Mouse (Mus musculus): ENCODE measurements around the gene Slc26a10. TPM values are rescaled to one million over a fixed set of nuclear protein-coding genes. Genes with fewer than 3 reads are reported as not detected.
A peak's percentile ranks its signal among the peaks of the same experiment; 100 is the strongest.

Slc26a10 gene
- polyA plus RNA-seq, 1 experiment from 2014 or later: 0.58 TPM

- Histone ChIP-seq H3K9me3 (ENCODE audit: control insufficient read depth, low read length) (no peaks in the 10 kb centered on the region), H3K9ac (replicated peaks; ENCODE audit: low read length) (peak overlapping the region; percentile 85), H3K4me2 (ENCODE audit: low read length) (peak overlapping the region; percentile 98), H3K4me3 (replicated peaks; ENCODE audit: low read depth, low read length) (peak overlapping the region; percentile 65), H3K27ac (replicated peaks; ENCODE audit: low read depth, low read length) (peak overlapping the region; percentile 74), H3K36me3 (ENCODE audit: control insufficient read depth, insufficient read depth, low read length) (peaks cover 29% of the 10 kb centered on the region), H3K4me1 (ENCODE audit: control insufficient read depth, insufficient read depth, low read length) (peaks cover 25% of the 10 kb centered on the region), H3K27me3 (ENCODE audit: control insufficient read depth, insufficient read depth, low read length) (no peaks in the 10 kb centered on the region)
- WGBS: under 1% methylated on average over 26 of the region's 26 CpGs
- DNase-seq: peak; percentile 58
- ATAC-seq (ENCODE audit: low FRiP score, low TSS enrichment): peak; percentile 5; the same call in 1 of the 2 replicates
These were observed 8.7 kb upstream of the Slc26a10 start for GRCm38 (mm10) chr10:127189116-127189650.

GRCm38 (mm10) chr10:127188465-127189115 lies 8.1 kb upstream of the Slc26a10 start:
- 0% methylated on average over 25 of the region's 46 CpGs for WGBS
- peaks cover 29% of the 10 kb centered on the region for H3K36me3 ChIP-seq (ENCODE audit: control insufficient read depth, insufficient read depth, low read length)
- DNase-seq (peak; percentile 86), ATAC-seq (ENCODE audit: low FRiP score, low TSS enrichment) (peak; percentile 87)
- H3K4me2 ChIP-seq (ENCODE audit: low read length): peak overlapping the region; percentile 98
- H3K4me3 ChIP-seq (replicated peaks; ENCODE audit: low read depth, low read length): peak overlapping the region; percentile 65
- peak overlapping the region; percentile 85 for H3K9ac ChIP-seq (replicated peaks; ENCODE audit: low read length)
- peaks cover 28% of the 10 kb centered on the region for H3K4me1 ChIP-seq (ENCODE audit: control insufficient read depth, insufficient read depth, low read length)
- no peaks in the 10 kb centered on the region for H3K9me3 ChIP-seq (ENCODE audit: control insufficient read depth, low read length)
- no peaks in the 10 kb centered on the region for H3K27me3 ChIP-seq (ENCODE audit: control insufficient read depth, insufficient read depth, low read length)
- peak overlapping the region; percentile 74 for H3K27ac ChIP-seq (replicated peaks; ENCODE audit: low read depth, low read length)

DNA sequence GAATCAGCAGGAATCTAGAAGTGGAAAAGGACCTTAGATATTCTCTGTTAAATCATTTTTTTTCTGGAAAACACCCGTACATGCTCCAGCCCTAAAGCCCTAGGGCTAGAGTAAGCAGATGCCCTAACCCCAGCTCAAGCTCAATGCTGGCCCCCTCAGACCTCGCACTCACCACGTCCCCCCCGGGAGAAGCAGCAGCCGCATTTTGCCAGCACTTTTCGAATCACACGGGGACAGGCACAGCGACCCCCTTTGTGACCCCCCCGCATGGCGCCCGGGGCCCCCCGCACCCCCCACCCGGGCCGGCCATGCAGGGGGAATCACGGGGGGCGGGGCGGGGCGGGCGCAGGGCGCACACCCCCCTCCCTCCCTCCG lies 7.6 kb upstream of the Slc26a10 start:
- peak; percentile 41 for DNase-seq
- Histone ChIP-seq H3K9ac (replicated peaks; ENCODE audit: low read length) (peak overlapping the region; percentile 85), H3K4me3 (replicated peaks; ENCODE audit: low read depth, low read length) (peak overlapping the region; percentile 65), H3K9me3 (ENCODE audit: control insufficient read depth, low read length) (no peaks in the 10 kb centered on the region), H3K36me3 (ENCODE audit: control insufficient read depth, insufficient read depth, low read length) (peaks cover 24% of the 10 kb centered on the region), H3K27me3 (ENCODE audit: control insufficient read depth, insufficient read depth, low read length) (no peaks in the 10 kb centered on the region), H3K27ac (replicated peaks; ENCODE audit: low read depth, low read length) (peak overlapping the region; percentile 74), H3K4me2 (ENCODE audit: low read length) (peak overlapping the region; percentile 98), H3K4me1 (ENCODE audit: control insufficient read depth, insufficient read depth, low read length) (peaks cover 30% of the 10 kb centered on the region)
- peak; percentile 3; the same call in 1 of the 2 replicates for ATAC-seq (ENCODE audit: low FRiP score, low TSS enrichment)
- 1% methylated on average over 21 of the region's 21 CpGs for WGBS

GRCm38 (mm10) chr10:127187371-127188078 lies 7.1 kb upstream of the Slc26a10 start:
- H3K4me3 ChIP-seq (replicated peaks; ENCODE audit: low read depth, low read length): peak overlapping the region; percentile 65
- H3K9me3 ChIP-seq (ENCODE audit: control insufficient read depth, low read length): no peaks in the 10 kb centered on the region
- peaks cover 18% of the 10 kb centered on the region for H3K36me3 ChIP-seq (ENCODE audit: control insufficient read depth, insufficient read depth, low read length)
- H3K27me3 ChIP-seq (ENCODE audit: control insufficient read depth, insufficient read depth, low read length): no peaks in the 10 kb centered on the region
- H3K27ac ChIP-seq (replicated peaks; ENCODE audit: low read depth, low read length): peak overlapping the region; percentile 74; the same call in 1 of the 2 replicates
- DNase-seq: no peak
- no peak for ATAC-seq (ENCODE audit: low FRiP score, low TSS enrichment)
- peak overlapping the region; percentile 98 for H3K4me2 ChIP-seq (ENCODE audit: low read length)
- peaks cover 30% of the 10 kb centered on the region for H3K4me1 ChIP-seq (ENCODE audit: control insufficient read depth, insufficient read depth, low read length)
- peak overlapping the region; percentile 85 for H3K9ac ChIP-seq (replicated peaks; ENCODE audit: low read length)
- 40% methylated on average over 10 of the region's 10 CpGs for whole genome bisulfite sequencing

- Histone ChIP-seq H3K9ac (replicated peaks; ENCODE audit: low read length) (no peak overlapping the region), H3K4me1 (ENCODE audit: control insufficient read depth, insufficient read depth, low read length) (peaks cover 30% of the 10 kb centered on the region), H3K27me3 (ENCODE audit: control insufficient read depth, insufficient read depth, low read length) (no peaks in the 10 kb centered on the region), H3K4me3 (replicated peaks; ENCODE audit: low read depth, low read length) (no peak overlapping the region), H3K27ac (replicated peaks; ENCODE audit: low read depth, low read length) (no peak overlapping the region), H3K9me3 (ENCODE audit: control insufficient read depth, low read length) (no peaks in the 10 kb centered on the region), H3K4me2 (ENCODE audit: low read length) (no peak overlapping the region), H3K36me3 (ENCODE audit: control insufficient read depth, insufficient read depth, low read length) (peaks cover 10% of the 10 kb centered on the region)
- WGBS: 93% methylated on average over 1 of the region's 1 CpGs
- ATAC-seq (ENCODE audit: low FRiP score, low TSS enrichment) (no peak), DNase-seq (no peak)
These were observed 6.0 kb upstream of the Slc26a10 start for GRCm38 (mm10) chr10:127186451-127186850.

DNA sequence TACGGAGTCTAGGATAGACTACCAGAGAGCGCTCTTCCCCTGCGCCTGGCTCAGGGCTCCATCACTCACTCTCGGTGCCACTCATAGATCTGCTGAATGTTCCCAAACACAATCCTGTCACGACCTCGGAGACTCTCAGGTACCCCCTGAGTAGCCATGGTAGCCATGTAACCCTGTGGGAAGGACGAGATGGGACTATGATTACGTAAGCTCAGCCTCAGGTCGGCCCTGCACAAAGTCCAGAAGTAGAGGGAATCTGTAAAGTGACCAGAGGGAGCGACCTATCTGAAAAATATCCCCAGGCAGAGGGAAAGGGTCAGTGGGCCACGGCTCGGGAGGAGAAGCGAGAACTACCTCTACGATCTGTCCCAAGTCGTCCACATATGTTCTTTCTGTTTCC lies 5.1 kb upstream of the Slc26a10 start:
- Histone ChIP-seq H3K27ac (replicated peaks; ENCODE audit: low read depth, low read length) (no peak overlapping the region), H3K9ac (replicated peaks; ENCODE audit: low read length) (no peak overlapping the region), H3K4me3 (replicated peaks; ENCODE audit: low read depth, low read length) (no peak overlapping the region), H3K4me2 (ENCODE audit: low read length) (no peak overlapping the region), H3K36me3 (ENCODE audit: control insufficient read depth, insufficient read depth, low read length) (peaks cover 2% of the 10 kb centered on the region), H3K27me3 (ENCODE audit: control insufficient read depth, insufficient read depth, low read length) (0 out of 2 replicates have a peak, but pooled peaks cover 3% of the 10 kb centered on the region), H3K4me1 (ENCODE audit: control insufficient read depth, insufficient read depth, low read length) (peaks cover 30% of the 10 kb centered on the region), H3K9me3 (ENCODE audit: control insufficient read depth, low read length) (no peaks in the 10 kb centered on the region)
- ATAC-seq (ENCODE audit: low FRiP score, low TSS enrichment) (no peak), DNase-seq (no peak)
- WGBS: 90% methylated on average over 15 of the region's 15 CpGs

DNA sequence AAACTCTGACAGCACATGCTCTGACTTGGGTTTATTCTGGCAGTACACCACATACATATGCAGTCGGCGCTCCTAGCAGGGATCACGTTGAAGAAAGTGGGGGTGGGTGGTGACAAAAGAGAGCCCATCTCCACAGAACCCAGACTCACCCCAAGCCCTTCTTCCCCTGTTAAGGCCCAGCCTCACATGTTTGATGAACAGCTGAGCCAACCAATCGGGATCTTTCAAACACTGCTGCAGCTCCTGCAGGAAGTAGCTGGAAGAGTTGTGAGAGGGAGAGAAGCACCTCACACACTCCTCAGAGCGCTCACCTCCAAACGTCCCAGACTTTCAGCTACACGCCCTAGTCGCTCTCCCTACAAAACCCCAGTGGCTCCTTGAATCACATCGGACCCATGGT lies 4.7 kb upstream of the Slc26a10 start:
- Histone ChIP-seq H3K36me3 (ENCODE audit: control insufficient read depth, insufficient read depth, low read length) (no peaks in the 10 kb centered on the region), H3K27me3 (ENCODE audit: control insufficient read depth, insufficient read depth, low read length) (peaks cover 6% of the 10 kb centered on the region), H3K4me2 (ENCODE audit: low read length) (no peak overlapping the region), H3K9me3 (ENCODE audit: control insufficient read depth, low read length) (no peaks in the 10 kb centered on the region), H3K4me1 (ENCODE audit: control insufficient read depth, insufficient read depth, low read length) (peaks cover 32% of the 10 kb centered on the region), H3K4me3 (replicated peaks; ENCODE audit: low read depth, low read length) (no peak overlapping the region), H3K9ac (replicated peaks; ENCODE audit: low read length) (no peak overlapping the region), H3K27ac (replicated peaks; ENCODE audit: low read depth, low read length) (no peak overlapping the region)
- DNase-seq: peak; percentile 50
- ATAC-seq (ENCODE audit: low FRiP score, low TSS enrichment): no peak
- WGBS: 76% methylated on average over 9 of the region's 9 CpGs

DNA sequence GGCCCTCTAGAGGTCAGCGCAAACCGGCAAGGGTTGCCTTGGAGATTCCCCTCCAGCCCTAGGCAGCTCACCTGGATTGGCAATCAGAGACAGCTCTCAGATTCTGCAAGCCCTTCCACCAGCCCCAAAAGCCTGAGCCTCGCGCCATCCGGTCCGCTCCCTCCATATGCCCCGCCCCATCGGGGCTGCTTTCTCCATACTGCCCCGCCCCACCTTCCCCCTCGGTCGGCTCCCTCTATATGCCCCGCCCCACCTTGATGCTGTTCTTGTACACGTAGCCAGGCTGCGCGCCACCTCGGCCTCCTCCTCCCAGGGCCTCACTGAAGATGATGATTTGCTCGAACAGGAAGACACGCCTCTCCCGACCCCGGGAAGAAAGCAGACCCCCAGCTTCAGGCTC lies 3.3 kb upstream of the Slc26a10 start:
- Histone ChIP-seq H3K4me3 (replicated peaks; ENCODE audit: low read depth, low read length) (no peak overlapping the region), H3K9ac (replicated peaks; ENCODE audit: low read length) (0 out of 2 replicates have a peak overlapping the region, but pooled peaks have one; percentile 24), H3K4me1 (ENCODE audit: control insufficient read depth, insufficient read depth, low read length) (peaks cover 19% of the 10 kb centered on the region), H3K27ac (replicated peaks; ENCODE audit: low read depth, low read length) (no peak overlapping the region), H3K27me3 (ENCODE audit: control insufficient read depth, insufficient read depth, low read length) (peaks cover 19% of the 10 kb centered on the region), H3K36me3 (ENCODE audit: control insufficient read depth, insufficient read depth, low read length) (no peaks in the 10 kb centered on the region), H3K9me3 (ENCODE audit: control insufficient read depth, low read length) (no peaks in the 10 kb centered on the region), H3K4me2 (ENCODE audit: low read length) (peak overlapping the region; percentile 16)
- no peak for ATAC-seq (ENCODE audit: low FRiP score, low TSS enrichment)
- 17% methylated on average over 20 of the region's 20 CpGs for WGBS
- peak; percentile 28 for DNase-seq

Data from midbrain, embryonic 14.5 days (tissue).